Mouse (Mus musculus) cortical plate, adult 2 months (tissue): ENCODE results near the gene Mcu. TPM values are rescaled to one million over a fixed set of nuclear protein-coding genes. Genes with fewer than 3 reads are reported as not detected.
A peak's percentile ranks its signal among the peaks of the same experiment; 100 is the strongest.

Experiments
- H3K27ac ChIP-seq: fragments of 200-500 bp; 2 replicates; pipeline ENCODE4 v1.5.1; 2012; ENCODE audit warnings: low read length, control low read depth, inconsistent platforms; ENCODE audit not compliant: insufficient read depth
- H3K4me1 ChIP-seq: fragments of 200-500 bp; 2 replicates; pipeline ENCODE4 v1.6.1; 2011; ENCODE audit warnings: low read length; ENCODE audit not compliant: control insufficient read depth, insufficient read depth
- H3K4me3 ChIP-seq: fragments of 200-500 bp; 2 replicates; pipeline ENCODE4 v1.5.1; 2011; ENCODE audit warnings: mild to moderate bottlenecking, low read length, control low read depth; ENCODE audit not compliant: insufficient read depth
- CTCF ChIP-seq: fragments of 200-500 bp; IDR thresholded peaks from 2 replicates; pipeline ENCODE4 v1.5.1; 2011; ENCODE audit warnings: mild to moderate bottlenecking, control low read depth, low read length; ENCODE audit not compliant: insufficient read depth; ENCODE audit errors: extremely low read depth
- POLR2A ChIP-seq: fragments of 200-500 bp; IDR thresholded peaks from 2 replicates; pipeline ENCODE4 v1.6.1; 2011; ENCODE audit warnings: mild to moderate bottlenecking, low read length, control low read depth; ENCODE audit not compliant: insufficient read depth; ENCODE audit errors: extremely low read depth
- polyA plus RNA-seq: library from polyadenylated mRNA; depleted of rRNA; stranded (reverse); fragments of >200 nt; gene quantifications from 2 replicates; pipeline ENCODE4 v1.2.3, GENCODE M21; 2012

Mcu gene
- polyA plus RNA-seq, 1 experiment: 21.5 TPM

- TF ChIP-seq POLR2A: no peak
- TF ChIP-seq CTCF: no peak
- Histone ChIP-seq H3K27ac (no peak overlapping the region), H3K4me3 (no peak overlapping the region), H3K4me1 (no peaks in the 10 kb centered on the region)
Measured at GRCm38 (mm10) chr10:59637596-59638124, 21.2 kb upstream of the Mcu start.

GRCm38 (mm10) chr10:59636751-59637533 lies 20.4 kb upstream of the Mcu start:
- Histone ChIP-seq H3K4me1 (no peaks in the 10 kb centered on the region), H3K4me3 (peak overlapping the region; percentile 45), H3K27ac (no peak overlapping the region; the same call in 1 of the 2 replicates)
- TF ChIP-seq POLR2A: no peak
- TF ChIP-seq CTCF: no peak

- H3K27ac ChIP-seq: no peak overlapping the region
- no peaks in the 10 kb centered on the region for H3K4me1 ChIP-seq
- TF ChIP-seq POLR2A (no peak), CTCF (no peak)
- no peak overlapping the region for H3K4me3 ChIP-seq
Measured at GRCm38 (mm10) chr10:59636048-59636447, 19.6 kb upstream of the Mcu start.

- Histone ChIP-seq H3K4me1 (no peaks in the 10 kb centered on the region), H3K4me3 (no peak overlapping the region), H3K27ac (no peak overlapping the region)
- no peak for TF ChIP-seq POLR2A
- no peak for TF ChIP-seq CTCF
Measured at GRCm38 (mm10) chr10:59629506-59629782, 13.0 kb upstream of the Mcu start.

GRCm38 (mm10) chr10:59628641-59629505 lies 12.4 kb upstream of the Mcu start:
- Histone ChIP-seq H3K27ac (no peak overlapping the region), H3K4me3 (no peak overlapping the region), H3K4me1 (no peaks in the 10 kb centered on the region)
- TF ChIP-seq POLR2A: no peak
- no peak for TF ChIP-seq CTCF

GRCm38 (mm10) chr10:59623496-59623895 lies 7.0 kb upstream of the Mcu start:
- Histone ChIP-seq H3K4me1 (no peaks in the 10 kb centered on the region), H3K4me3 (no peak overlapping the region), H3K27ac (no peak overlapping the region)
- TF ChIP-seq CTCF: no peak
- no peak for TF ChIP-seq POLR2A

- no peaks in the 10 kb centered on the region for H3K4me1 ChIP-seq
- TF ChIP-seq CTCF: no peak
- TF ChIP-seq POLR2A: no peak
- no peak overlapping the region for H3K27ac ChIP-seq
- no peak overlapping the region for H3K4me3 ChIP-seq
Measured at GRCm38 (mm10) chr10:59621355-59621754, 4.9 kb upstream of the Mcu start.

GRCm38 (mm10) chr10:59617776-59618175 lies 1.3 kb upstream of the Mcu start:
- H3K27ac ChIP-seq: no peak overlapping the region
- H3K4me3 ChIP-seq: no peak overlapping the region
- TF ChIP-seq CTCF (no peak), POLR2A (no peak)
- peaks cover 2% of the 10 kb centered on the region; the same call in 1 of the 2 replicates for H3K4me1 ChIP-seq

- H3K4me1 ChIP-seq: peaks cover 2% of the 10 kb centered on the region; the same call in 1 of the 2 replicates
- H3K27ac ChIP-seq: no peak within 1 kb of the TSS
- H3K4me3 ChIP-seq: peak within 1 kb of the TSS; percentile 95
- TF ChIP-seq CTCF (no peak), POLR2A (no peak)
Measured at GRCm38 (mm10) chr10:59615981-59616520, 441 bp downstream of the Mcu start, which contains the start of gene Gm10322. Gene Gm10322 (plus strand): TSS chr10:59616063.
